Mouse (Mus musculus) ovary, postnatal 36 days (tissue): ENCODE results near the gene Slc16a2.

Experiments
- DNase-seq: peaks from one replicate; pipeline ENCODE4 v3.0.0; 2022; ENCODE audit warnings: low spot score, mixed read lengths

Slc16a2 gene

DNA sequence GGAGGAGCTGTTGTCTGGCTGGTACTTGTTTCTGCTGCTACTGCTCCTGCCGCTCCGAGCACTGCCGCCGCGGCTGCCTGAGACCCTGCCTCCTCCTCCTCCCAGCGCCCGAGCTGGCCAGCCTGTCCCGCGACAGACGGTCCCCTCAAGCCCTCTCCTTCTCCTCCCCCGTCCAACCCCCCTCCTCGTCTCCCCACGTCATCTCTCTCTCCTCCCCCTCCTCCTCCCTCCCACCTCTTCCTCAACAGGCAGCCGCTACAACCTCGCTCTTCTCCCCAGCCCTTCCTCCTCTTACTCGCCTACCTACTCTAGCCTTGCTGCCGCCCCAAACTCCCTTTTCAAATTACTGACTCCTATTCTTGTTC is at the start of gene Slc16a2:
Slc16a2 (minus strand) TSS at position 152 of the 365 bp plus-strand sequence.
- peak; percentile 56 for DNase-seq

GRCm38 (mm10) chrX:103863502-103863901 is 41.7 kb upstream of the Slc16a2 start:
- DNase-seq = no peak

DNA sequence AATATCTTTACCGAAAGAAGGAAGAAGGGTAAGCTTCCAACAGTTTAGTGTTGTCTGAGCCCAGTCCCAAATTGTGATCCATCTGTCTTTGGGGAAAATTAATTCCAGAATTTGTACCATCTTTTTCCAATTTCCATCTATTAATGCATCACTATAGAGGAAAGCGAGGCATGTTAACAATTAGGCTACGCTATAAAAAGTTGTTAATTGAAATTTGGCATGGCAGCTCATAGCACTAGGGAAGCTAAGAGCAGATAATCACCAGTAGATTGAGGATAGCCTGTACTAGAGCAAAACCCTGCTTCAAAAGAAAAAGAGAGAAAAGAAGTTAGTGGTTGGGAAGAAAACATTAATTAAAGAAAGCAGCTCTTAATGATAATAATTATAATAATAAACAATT is 41.1 kb upstream of the Slc16a2 start:
- DNase-seq = no peak

DNA sequence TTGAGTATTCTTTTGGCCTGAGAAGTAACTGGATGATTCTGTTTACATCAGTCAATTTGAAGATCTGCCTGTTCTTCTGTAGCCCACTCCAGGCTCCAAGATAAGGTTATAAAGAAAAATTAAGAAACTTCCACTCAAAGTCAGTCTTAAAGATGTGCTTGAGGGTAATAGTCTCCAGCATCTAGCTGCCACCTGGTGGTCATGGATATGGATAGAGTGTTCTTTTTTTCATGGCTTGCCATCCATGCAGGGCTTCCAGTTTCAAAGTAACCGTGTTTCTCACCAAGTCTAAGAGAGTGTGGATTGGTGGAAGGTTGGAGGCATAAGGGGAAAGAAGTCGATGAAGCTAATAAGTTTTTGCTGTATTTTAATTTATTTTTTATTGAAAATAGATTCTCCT is 23.5 kb upstream of the Slc16a2 start:
- no peak for DNase-seq

GRCm38 (mm10) chrX:103828836-103829235 is 7.1 kb upstream of the Slc16a2 start:
- no peak for DNase-seq

GRCm38 (mm10) chrX:103822271-103822811 is 558 bp upstream of the Slc16a2 start:
- peak; percentile 53 for DNase-seq

DNA sequence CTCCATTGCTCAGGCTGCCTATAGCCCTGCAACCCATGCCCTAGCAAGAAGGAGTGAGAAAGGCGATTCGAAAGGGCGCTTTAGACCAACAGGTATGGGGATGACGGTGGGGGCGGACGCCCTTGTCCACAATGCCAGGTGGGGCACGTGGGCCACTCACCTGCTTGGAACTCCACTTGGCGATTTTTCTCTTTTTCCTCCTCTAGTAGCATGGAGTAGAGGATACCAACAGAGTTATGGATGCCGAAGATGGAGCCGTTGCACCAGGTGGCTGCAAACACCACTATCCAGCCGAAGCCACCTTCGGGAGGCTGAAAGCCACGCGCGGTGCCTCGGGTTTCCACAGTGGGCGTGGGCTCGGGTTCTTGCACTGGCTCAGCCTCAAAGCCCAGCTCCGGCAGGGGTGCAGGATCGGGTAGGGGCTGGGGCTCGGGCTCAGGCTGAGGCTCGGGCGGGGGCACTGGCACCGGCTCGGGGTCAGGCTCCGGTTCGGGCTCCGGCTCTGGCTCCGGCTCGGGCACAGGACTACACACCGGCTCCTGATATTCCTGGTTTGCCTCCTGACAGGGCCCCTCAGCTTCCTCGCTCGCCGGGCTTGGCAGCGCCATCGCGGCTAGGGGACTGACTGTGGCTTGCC is 470 bp downstream of the Slc16a2 start:
- DNase-seq = no peak

DNA sequence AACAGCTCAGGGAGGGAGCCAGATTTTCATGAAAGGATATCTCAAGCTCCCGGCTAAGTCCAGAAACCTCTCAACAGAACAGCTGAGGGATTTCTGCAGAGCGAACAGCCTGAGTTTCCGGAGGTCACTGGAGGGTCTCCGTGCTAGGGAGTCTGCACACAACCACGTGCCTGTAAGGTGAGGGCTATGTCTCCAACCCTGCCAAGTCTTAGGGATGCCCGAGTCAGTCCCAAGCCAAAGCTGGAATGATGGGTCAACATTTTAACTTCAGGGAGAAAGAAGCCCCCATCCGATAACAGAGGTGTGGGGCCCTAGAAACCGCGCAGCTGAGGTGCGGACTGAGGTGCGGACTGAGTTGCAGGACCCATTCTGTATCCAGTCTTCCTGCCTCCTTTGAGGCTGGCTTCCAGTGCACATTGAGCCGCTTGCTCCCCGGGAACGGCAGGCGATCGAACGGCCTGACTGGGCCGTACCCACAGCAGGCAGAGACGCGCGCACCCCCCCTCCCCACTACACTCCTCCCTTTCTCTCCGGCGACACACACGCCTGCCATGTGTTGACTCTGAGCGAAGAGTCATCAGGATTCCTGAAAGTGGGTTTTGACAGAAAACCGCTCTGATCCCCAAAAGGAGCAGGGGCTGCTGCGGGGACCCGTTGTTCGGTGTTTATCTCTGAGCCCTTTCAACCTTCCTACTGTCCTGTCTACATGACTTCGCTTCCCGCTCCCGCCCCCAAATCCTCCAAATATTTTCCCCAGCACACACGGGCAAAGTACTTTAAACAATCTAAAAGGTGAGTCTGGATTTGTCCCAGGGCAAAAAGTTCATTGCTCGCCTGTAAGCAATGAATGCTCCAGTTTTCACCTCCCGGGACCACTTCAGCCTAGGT is 1.2 kb downstream of the Slc16a2 start:
- DNase-seq = peak; percentile 9

- no peak for DNase-seq
Observed at GRCm38 (mm10) chrX:103819253-103819652, 2.5 kb downstream of the Slc16a2 start.

- DNase-seq = no peak
Observed at GRCm38 (mm10) chrX:103812690-103813089, 9.1 kb downstream of the Slc16a2 start.

DNA sequence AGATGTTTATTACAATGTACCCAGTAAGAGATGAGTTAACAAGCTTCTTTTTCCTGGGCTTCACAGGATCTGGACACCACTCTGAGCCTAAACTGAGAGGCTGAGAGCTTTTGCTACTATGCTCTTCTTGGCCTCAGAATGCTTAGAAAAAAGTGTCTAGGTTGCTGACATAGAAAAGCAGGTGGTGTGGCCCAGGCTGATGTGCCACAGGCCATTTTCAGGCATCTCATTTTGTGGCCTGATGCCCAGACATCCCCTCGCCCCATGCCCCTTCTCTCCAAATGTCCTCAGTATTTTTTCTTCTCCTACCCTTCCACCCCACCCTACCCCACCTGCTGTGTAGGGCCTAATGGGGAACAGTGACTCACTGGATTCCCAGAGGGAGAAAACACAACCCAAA is 11.3 kb downstream of the Slc16a2 start:
- DNase-seq = no peak

DNA sequence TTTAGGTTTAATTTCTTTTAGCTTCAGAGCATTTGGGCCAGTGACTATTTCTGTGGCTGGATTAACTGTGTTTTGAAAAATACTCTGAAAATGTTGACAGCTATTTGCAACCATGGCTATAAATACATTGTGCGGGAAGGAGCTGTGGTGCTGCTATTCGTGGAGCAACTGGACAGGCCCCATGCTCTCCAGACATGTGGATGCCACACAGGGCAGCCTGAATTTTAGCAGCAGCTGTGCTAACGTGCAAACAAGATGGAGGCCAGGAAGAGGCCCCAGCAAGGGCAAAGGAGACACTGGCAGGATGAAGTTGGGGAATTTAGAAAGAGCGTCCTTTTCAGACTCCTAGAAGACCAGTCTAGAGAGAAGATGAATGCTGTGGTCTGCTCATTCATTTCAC is 15.4 kb downstream of the Slc16a2 start:
- no peak for DNase-seq

DNA sequence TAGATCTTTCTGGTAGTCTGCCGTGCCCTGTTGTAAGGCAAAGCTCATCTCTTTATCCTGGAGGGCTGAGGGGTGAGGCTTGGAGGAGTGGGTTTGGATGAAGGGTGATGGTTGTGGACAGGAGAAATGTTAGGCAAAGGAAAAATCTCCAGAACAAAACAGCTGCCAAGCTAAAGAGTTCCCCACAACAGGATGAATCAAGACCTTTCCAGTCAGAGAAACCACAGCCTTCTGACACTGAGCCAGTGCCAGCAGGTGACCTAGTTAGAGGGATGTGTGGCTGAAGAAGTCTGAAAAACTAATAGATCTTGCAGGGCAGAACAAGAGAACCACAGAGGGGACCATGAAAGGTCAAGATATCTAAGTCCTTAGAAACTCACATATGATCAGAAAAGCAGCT is 24.8 kb downstream of the Slc16a2 start:
- DNase-seq = no peak

DNA sequence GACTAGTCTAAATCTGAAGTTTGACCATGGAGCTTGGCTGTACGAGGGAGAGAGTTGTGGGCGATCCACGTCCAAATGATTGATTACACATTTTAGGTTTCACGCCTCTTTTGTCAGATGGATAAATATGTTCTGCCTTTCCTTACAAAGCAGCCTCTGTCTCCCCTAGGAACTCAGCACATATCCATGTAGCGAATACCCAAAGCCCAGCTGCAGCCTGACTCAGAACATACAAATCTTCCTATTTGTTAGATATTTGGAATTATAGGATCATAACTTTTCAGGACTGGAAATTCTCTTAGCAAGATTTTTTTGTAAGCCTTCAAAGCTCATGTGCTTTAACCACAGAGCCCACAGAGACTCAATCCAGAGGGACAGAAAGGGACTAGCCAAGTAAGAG is 26.3 kb downstream of the Slc16a2 start:
- no peak for DNase-seq

DNA sequence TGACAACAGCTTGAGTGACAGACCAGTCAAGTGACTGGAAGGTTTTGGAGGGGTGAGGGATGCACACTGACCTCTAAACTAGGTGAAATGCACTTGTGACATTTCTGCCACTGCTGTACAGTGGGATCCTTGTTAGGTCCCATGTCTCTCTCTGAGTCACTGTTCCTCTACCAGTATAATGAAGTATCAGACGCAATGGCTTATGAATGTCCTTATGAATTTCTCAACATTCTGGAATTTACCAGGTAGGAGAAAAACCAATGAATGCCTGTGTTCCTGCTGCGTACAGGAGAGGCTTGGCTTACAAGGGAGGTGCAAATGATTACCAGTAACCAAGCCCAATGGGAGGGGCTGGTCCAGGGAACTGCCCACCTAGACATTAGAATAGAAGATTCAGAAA is 30.5 kb downstream of the Slc16a2 start:
- DNase-seq = no peak

- DNase-seq = peak; percentile 22
Observed at GRCm38 (mm10) chrX:103785681-103786080, 36.1 kb downstream of the Slc16a2 start.

- DNase-seq = no peak
Observed at GRCm38 (mm10) chrX:103776412-103776811, 45.4 kb downstream of the Slc16a2 start.

GRCm38 (mm10) chrX:103746197-103746596 is 75.6 kb downstream of the Slc16a2 start:
- no peak for DNase-seq

DNA sequence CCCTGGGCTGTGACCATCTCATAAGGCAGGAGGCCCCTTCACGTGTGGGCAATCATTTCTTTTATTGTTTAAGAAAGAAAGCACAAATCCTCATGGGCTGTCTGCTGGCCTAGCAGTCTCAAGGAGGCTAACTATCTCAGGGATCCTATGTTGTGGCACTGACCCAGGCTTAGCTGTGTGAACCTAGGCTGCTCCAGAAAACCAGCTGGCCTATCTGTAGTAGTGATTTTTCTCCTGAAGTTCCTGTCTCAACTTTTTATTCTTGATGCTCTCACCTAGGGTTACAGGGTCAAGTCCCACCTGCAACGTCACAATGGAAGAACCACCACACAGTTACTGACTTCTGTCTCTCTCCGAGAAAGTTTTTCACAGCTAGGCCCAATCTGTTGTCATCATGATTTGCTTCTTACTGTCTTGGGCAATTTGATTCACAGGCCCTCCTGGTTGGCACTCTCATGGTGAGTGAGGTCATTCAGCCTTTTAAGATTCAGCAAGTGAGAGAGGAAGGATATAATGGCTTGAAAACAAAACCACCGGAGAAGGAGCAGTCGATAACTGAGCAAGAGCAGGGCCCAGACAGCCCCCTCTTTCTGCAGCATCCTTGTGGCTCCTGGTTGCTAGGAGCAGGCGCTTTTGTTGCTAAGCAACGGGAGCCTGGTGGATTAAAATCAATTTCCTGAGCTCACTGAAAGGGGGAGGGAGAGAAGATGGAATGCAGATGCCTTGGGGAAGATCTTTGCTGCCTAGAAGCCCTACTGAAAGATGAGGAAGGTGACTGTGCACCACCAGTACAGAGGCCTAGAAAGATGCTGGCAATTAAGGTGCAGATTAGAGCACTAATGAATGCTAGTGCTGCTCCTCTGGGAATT is 77.4 kb downstream of the Slc16a2 start:
- DNase-seq = no peak

- no peak for DNase-seq
Observed at GRCm38 (mm10) chrX:103742057-103742315, 79.8 kb downstream of the Slc16a2 start.

DNA sequence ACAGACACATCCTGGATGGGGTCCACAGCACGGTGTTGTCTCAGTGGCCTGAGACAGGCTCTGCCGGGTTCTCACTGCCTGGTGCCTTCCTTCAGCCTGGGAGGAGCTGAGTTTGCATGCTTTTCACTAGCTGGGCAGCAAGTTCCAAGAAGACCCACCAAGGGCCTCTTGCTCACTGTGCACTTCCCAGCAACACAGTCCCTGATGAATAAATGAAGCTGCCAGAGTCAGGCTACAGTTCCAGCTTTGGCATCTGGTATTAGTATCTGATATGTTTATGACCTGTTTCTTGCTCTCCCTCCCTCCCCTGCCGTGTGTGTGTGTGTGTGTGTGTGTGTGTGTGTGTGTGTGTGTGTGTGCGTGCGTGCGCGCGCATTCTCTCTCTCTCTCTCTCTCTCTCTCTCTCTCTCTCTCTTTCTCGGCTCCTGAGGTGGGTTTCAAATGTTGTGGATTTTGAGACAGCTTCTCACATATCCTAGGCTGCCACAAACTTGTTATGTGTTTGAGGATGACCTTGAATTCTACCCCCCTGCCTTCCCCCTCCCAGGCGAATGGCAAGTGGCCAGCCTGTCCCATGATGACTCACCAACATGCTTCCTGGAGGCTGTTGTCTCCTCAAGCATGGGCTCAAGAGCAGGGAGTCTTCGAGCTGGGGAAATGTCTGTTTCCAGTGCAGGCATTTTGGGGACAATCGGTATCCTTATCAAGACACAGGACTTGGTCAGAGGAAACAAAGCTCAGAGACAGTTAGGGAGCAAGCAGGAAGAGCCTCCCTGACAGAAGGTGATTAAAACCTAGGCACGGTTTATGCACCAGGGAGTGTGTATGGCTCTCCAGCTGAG is 80.3 kb downstream of the Slc16a2 start:
- peak; percentile 69 for DNase-seq
